In the genomic region with DNA sequence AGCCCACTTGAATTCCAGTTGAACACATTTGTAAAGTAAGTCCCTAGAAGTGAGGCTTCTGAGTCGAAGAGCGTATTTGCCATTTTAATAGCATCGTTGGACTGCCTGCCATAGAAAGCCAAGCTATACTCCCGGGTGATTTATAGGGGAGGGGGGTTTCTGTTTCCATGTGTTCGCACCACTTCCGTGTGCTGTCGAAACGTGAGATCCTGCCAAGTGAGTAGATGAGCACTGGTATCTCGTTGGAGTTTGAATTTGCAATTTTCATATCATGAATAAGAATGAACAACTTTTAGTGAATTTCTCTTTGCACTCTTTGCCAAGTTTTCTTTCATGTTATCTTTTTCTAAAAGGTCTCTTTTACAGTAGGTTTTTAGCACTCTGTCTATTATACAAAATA, we compare ENCODE assay signal across 18 mouse cellular contexts.
"Had no signal": no experiment of that assay in that cellular context is flagged by ENCODE, and none has a peak within 500 bp of the region (broad histone marks: within the 10 kb centered on the region; RNA-seq: fewer than 3 reads in every experiment).

No protein-coding gene starts in this region.

- H3K4me1 ChIP-seq: lung, embryonic 15.5 days; megakaryocyte, embryonic 14.5 days; midbrain, embryonic 13.5 days; midbrain, embryonic 15.5 days; neural tube, embryonic 12.5 days; stomach, embryonic 15.5 days had no signal

- H3K36me3 ChIP-seq: lung, embryonic 15.5 days; midbrain, embryonic 13.5 days; midbrain, embryonic 15.5 days; neural tube, embryonic 12.5 days; stomach, embryonic 15.5 days had no signal

- H3K4me2 ChIP-seq: lung, embryonic 15.5 days; midbrain, embryonic 11.5 days; midbrain, embryonic 13.5 days; midbrain, embryonic 15.5 days; neural tube, embryonic 12.5 days; stomach, embryonic 15.5 days had no signal

- DNase-seq: liver, postnatal 0 days; lung, adult 2 months; lung, postnatal 14 days; lung, postnatal 36 days; right cerebral cortex, postnatal 14 days; thymus, adult 18-20 months; thymus, postnatal 14 days; thymus, postnatal 36 days had no signal

- H3K9ac ChIP-seq: liver, postnatal 0 days; lung, embryonic 15.5 days; midbrain, embryonic 13.5 days; midbrain, embryonic 15.5 days; neural tube, embryonic 12.5 days; stomach, embryonic 15.5 days had no signal

- H3K27ac ChIP-seq: lung, embryonic 15.5 days; macrophage; midbrain, embryonic 13.5 days; midbrain, embryonic 15.5 days; neural tube, embryonic 12.5 days; stomach, embryonic 15.5 days; stomach, postnatal 0 days had no signal

- H3K27me3 ChIP-seq: lung, embryonic 15.5 days; midbrain, embryonic 15.5 days; stomach, embryonic 15.5 days had no signal

- ATAC-seq: liver, postnatal 0 days; lung, postnatal 0 days; midbrain, embryonic 13.5 days; midbrain, embryonic 15.5 days had no signal

- H3K4me3 ChIP-seq: lung, embryonic 15.5 days; megakaryocyte, embryonic 14.5 days; midbrain, embryonic 13.5 days; midbrain, embryonic 15.5 days; neural tube, embryonic 12.5 days; stomach, embryonic 15.5 days had no signal

- H3K9me3 ChIP-seq: lung, embryonic 15.5 days; midbrain, embryonic 15.5 days had no signal
